Mouse (Mus musculus) heart, embryonic 11.5 days (tissue): ENCODE data around the gene Gm49380. TPM values are rescaled to one million over a fixed set of nuclear protein-coding genes. Genes with fewer than 3 reads are reported as not detected.

Experiments
- ATAC-seq: fragments of 200-750 bp; cut with Nextera tagmentation; replicated peaks from 2 replicates; pipeline ENCODE4 v1.8.0; 2017; ENCODE audit warnings: moderate library complexity; ENCODE audit not compliant: insufficient number of reproducible peaks, low FRiP score, low TSS enrichment
- H3K27ac ChIP-seq: fragments of 300-500 bp; sonication (generic); 2 replicates; pipeline ENCODE4 v1.5.1; 2014; ENCODE audit warnings: mild to moderate bottlenecking, low read depth, low read length
- H3K27me3 ChIP-seq: fragments of 300-500 bp; sonication (generic); 2 replicates; pipeline ENCODE4 v1.6.1; 2014; ENCODE audit warnings: mild to moderate bottlenecking, low read length, mixed read lengths; ENCODE audit not compliant: control insufficient read depth, insufficient read depth
- H3K36me3 ChIP-seq: fragments of 300-500 bp; sonication (generic); 2 replicates; pipeline ENCODE4 v1.6.1; 2014; ENCODE audit warnings: mild to moderate bottlenecking, low read length, moderate library complexity, mixed read lengths; ENCODE audit not compliant: control insufficient read depth, insufficient read depth
- H3K4me1 ChIP-seq: fragments of 300-500 bp; sonication (generic); 2 replicates; pipeline ENCODE4 v1.6.1; 2014; ENCODE audit warnings: low read length; ENCODE audit not compliant: control insufficient read depth, insufficient read depth
- H3K4me2 ChIP-seq: fragments of 300-500 bp; sonication (generic); 2 replicates; pipeline ENCODE4 v1.6.1; 2014; ENCODE audit warnings: mild to moderate bottlenecking, moderate library complexity
- H3K4me3 ChIP-seq: fragments of 300-500 bp; sonication (generic); 2 replicates; pipeline ENCODE4 v1.5.1; 2014; ENCODE audit warnings: low read depth, low read length
- H3K9ac ChIP-seq: fragments of 300-500 bp; sonication (generic); 2 replicates; pipeline ENCODE4 v1.6.1; 2014; ENCODE audit warnings: mild to moderate bottlenecking, low read depth, low read length, moderate library complexity
- H3K9me3 ChIP-seq: fragments of 300-500 bp; sonication (generic); replicated peaks from 2 replicates; pipeline ENCODE4 v1.6.1; 2016; ENCODE audit warnings: low read length; ENCODE audit not compliant: control insufficient read depth
- WGBS: fragments of 180-500 bp; shearing (Covaris S2); extraction: QIAGEN DNeasy Blood & Tissue Kit; methylation state at CpG from one replicate; pipeline ENCODE4 v1.1.7; 2014; ENCODE audit not compliant: insufficient replicate concordance; 5-methylcytosine and 5-hydroxymethylcytosine counted together
- polyA plus RNA-seq: library from polyadenylated mRNA; unstranded; fragments of >200 nt; fragmentation: Nextera tagmentation; extraction: Ambion mirVana; gene quantifications from 2 replicates; pipeline ENCODE4 v1.2.1, GENCODE M21; 2014

Gene Gm49380
- polyA plus RNA-seq, 1 experiment from 2014 or later: not detected

- ATAC-seq: no peak
- Histone ChIP-seq H3K4me1 (peaks cover 42% of the 10 kb centered on the region), H3K4me2 (peak overlapping the region; percentile 43; the same call in 1 of the 2 replicates), H3K27ac (no peak overlapping the region), H3K27me3 (no peaks in the 10 kb centered on the region), H3K4me3 (no peak overlapping the region), H3K9ac (no peak overlapping the region), H3K9me3 (no peaks in the 10 kb centered on the region), H3K36me3 (0 out of 2 replicates have a peak, but pooled peaks cover 4% of the 10 kb centered on the region)
- 79% methylated on average over 4 of the region's 4 CpGs for WGBS
Observed at GRCm38 (mm10) chr9:44106596-44106995, 6.7 kb downstream of the Gm49380 start.

- no peaks in the 10 kb centered on the region for H3K27me3 ChIP-seq
- H3K4me2 ChIP-seq: no peak overlapping the region
- 0 out of 2 replicates have a peak, but pooled peaks cover 4% of the 10 kb centered on the region for H3K36me3 ChIP-seq
- no peak overlapping the region for H3K9ac ChIP-seq
- 92% methylated on average over 7 of the region's 7 CpGs for WGBS
- H3K4me1 ChIP-seq: peaks cover 42% of the 10 kb centered on the region
- H3K4me3 ChIP-seq: no peak overlapping the region
- H3K9me3 ChIP-seq: no peaks in the 10 kb centered on the region
- H3K27ac ChIP-seq: no peak overlapping the region
- no peak for ATAC-seq
Observed at GRCm38 (mm10) chr9:44106182-44106581, 7.1 kb downstream of the Gm49380 start.

GRCm38 (mm10) chr9:44105781-44106180, 7.5 kb downstream of the Gm49380 start:
- Histone ChIP-seq H3K9me3 (no peaks in the 10 kb centered on the region), H3K9ac (no peak overlapping the region), H3K4me2 (no peak overlapping the region), H3K27me3 (no peaks in the 10 kb centered on the region), H3K27ac (no peak overlapping the region), H3K4me1 (peaks cover 42% of the 10 kb centered on the region), H3K36me3 (0 out of 2 replicates have a peak, but pooled peaks cover 4% of the 10 kb centered on the region), H3K4me3 (no peak overlapping the region)
- no peak for ATAC-seq
- 87% methylated on average over 10 of the region's 10 CpGs for WGBS

- no peak for ATAC-seq
- 88% methylated on average over 7 of the region's 7 CpGs for WGBS
- no peaks in the 10 kb centered on the region for H3K27me3 ChIP-seq
- no peaks in the 10 kb centered on the region for H3K9me3 ChIP-seq
- no peak overlapping the region for H3K27ac ChIP-seq
- 0 out of 2 replicates have a peak, but pooled peaks cover 4% of the 10 kb centered on the region for H3K36me3 ChIP-seq
- peaks cover 35% of the 10 kb centered on the region for H3K4me1 ChIP-seq
- H3K4me2 ChIP-seq: no peak overlapping the region
- no peak overlapping the region for H3K9ac ChIP-seq
- no peak overlapping the region for H3K4me3 ChIP-seq
Observed at GRCm38 (mm10) chr9:44104881-44105280, 8.4 kb downstream of the Gm49380 start.

GRCm38 (mm10) chr9:44101490-44101889, 11.8 kb downstream of the Gm49380 start, which contains the start of gene Mfrp:
Mfrp (plus strand) TSS chr9:44101729.
- Histone ChIP-seq H3K4me1 (peaks cover 7% of the 10 kb centered on the region), H3K27me3 (no peaks in the 10 kb centered on the region), H3K9me3 (no peaks in the 10 kb centered on the region), H3K36me3 (no peaks in the 10 kb centered on the region), H3K4me3 (no peak within 1 kb of the TSS), H3K9ac (no peak within 1 kb of the TSS), H3K27ac (no peak within 1 kb of the TSS; the same call in 1 of the 2 replicates), H3K4me2 (no peak within 1 kb of the TSS)
- ATAC-seq: no peak
- 75% methylated on average over 9 of the region's 9 CpGs for WGBS

- ATAC-seq: peak; percentile 24; the same call in 1 of the 2 replicates
- Histone ChIP-seq H3K9ac (no peak overlapping the region), H3K9me3 (no peaks in the 10 kb centered on the region), H3K27me3 (no peaks in the 10 kb centered on the region), H3K4me3 (no peak overlapping the region), H3K4me2 (no peak overlapping the region), H3K36me3 (peaks cover 9% of the 10 kb centered on the region), H3K27ac (peak overlapping the region; percentile 87), H3K4me1 (peaks cover 14% of the 10 kb centered on the region)
- 23% methylated on average over 9 of the region's 9 CpGs for WGBS
Observed at GRCm38 (mm10) chr9:44096536-44096935, 16.8 kb downstream of the Gm49380 start.

GRCm38 (mm10) chr9:44095781-44096180, 17.5 kb downstream of the Gm49380 start:
- WGBS: 90% methylated on average over 9 of the region's 9 CpGs
- peak overlapping the region; percentile 87 for H3K27ac ChIP-seq
- peaks cover 14% of the 10 kb centered on the region for H3K36me3 ChIP-seq
- H3K9ac ChIP-seq: no peak overlapping the region
- H3K4me1 ChIP-seq: peaks cover 14% of the 10 kb centered on the region
- H3K27me3 ChIP-seq: no peaks in the 10 kb centered on the region
- H3K9me3 ChIP-seq: no peaks in the 10 kb centered on the region
- no peak for ATAC-seq
- no peak overlapping the region for H3K4me3 ChIP-seq
- no peak overlapping the region for H3K4me2 ChIP-seq

- no peak overlapping the region for H3K4me2 ChIP-seq
- no peaks in the 10 kb centered on the region for H3K9me3 ChIP-seq
- H3K27ac ChIP-seq: no peak overlapping the region
- peaks cover 14% of the 10 kb centered on the region for H3K36me3 ChIP-seq
- ATAC-seq: no peak
- 83% methylated on average over 3 of the region's 3 CpGs for WGBS
- no peaks in the 10 kb centered on the region for H3K27me3 ChIP-seq
- peaks cover 16% of the 10 kb centered on the region for H3K4me1 ChIP-seq
- no peak overlapping the region for H3K9ac ChIP-seq
- H3K4me3 ChIP-seq: no peak overlapping the region
Observed at GRCm38 (mm10) chr9:44094737-44095136, 18.6 kb downstream of the Gm49380 start.
